Mouse (Mus musculus) olfactory bulb, adult 2 months (tissue): ENCODE data around the gene Gm12394.
"Not testable (repeated sequence)": the region's sequence is repeated elsewhere in the genome, so short reads cannot be mapped to it uniquely, and the experiment has no call there.

Experiments used
- CTCF ChIP-seq: fragments of 200-500 bp; IDR thresholded peaks from 2 replicates; pipeline ENCODE4 v1.5.1; 2012; ENCODE audit warnings: low read depth, mild to moderate bottlenecking, low read length, moderate library complexity; ENCODE audit not compliant: insufficient read depth
- POLR2A ChIP-seq: fragments of 200-500 bp; IDR thresholded peaks from 2 replicates; pipeline ENCODE4 v1.6.1; 2012; ENCODE audit warnings: mild to moderate bottlenecking, low read depth, low read length, moderate library complexity; ENCODE audit not compliant: insufficient read depth

DNA sequence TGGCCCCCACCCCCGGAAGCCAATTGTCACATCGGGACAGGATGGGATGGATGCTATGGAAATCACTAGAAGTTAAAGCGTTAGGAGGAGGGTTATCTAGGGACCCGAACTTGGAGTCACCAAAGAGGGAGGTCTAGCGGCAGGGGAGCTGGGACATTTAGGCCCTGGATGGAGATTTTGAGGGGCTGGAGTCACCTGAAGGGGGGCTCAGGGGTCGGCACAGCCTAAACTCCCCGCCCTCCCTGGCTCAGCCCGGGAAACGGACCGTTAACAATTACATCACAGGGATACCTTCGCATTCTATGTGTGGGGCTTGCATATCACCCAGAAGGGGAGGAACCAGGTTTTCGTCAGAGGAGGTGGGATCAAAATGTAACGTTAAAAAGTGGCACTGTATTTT, 121.3 kb downstream of the Gm12394 start, which contains the start of gene 4930578G10Rik:
- not testable (repeated sequence) for TF ChIP-seq CTCF, POLR2A
